Mouse (Mus musculus) lung, postnatal 0 days (tissue): ENCODE data around the gene Mettl18.

Source experiments
- CTCF ChIP-seq: IDR thresholded peaks from 2 replicates; pipeline ENCODE4 v1.5.1; 2016; ENCODE audit warnings: antibody characterized with exemption, mild to moderate bottlenecking
- EP300 ChIP-seq: IDR thresholded peaks from 2 replicates; pipeline ENCODE4 v1.6.1; 2016; ENCODE audit warnings: antibody characterized with exemption, mild to moderate bottlenecking, control low read depth

DNA sequence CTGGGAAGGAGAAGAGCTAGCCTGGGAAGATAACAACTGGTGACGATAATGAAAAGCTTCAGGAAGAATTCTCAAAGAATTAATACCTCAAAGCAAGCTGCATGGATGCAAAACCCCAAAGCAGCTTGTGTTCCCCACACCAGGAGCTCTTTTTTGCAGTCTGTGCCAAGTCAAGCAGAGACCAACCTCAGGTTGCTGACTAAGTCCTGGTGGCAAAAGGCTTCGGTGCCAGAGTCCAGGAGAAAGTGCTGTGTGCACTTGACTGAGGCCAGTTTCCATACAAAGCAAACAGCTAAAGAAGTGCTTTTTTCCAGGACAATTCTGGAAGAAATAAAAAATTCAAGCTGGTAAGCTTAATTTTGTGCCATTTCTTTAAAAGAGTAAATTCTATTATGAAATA, 41.3 kb upstream of the Mettl18 start:
- TF ChIP-seq CTCF (no peak), EP300 (no peak)
